Mouse (Mus musculus) regulatory T cell (primary cell): ENCODE results near the gene Tjp3.
"Not testable (repeated sequence)": the region's sequence is repeated elsewhere in the genome, so short reads cannot be mapped to it uniquely, and the experiment has no call there.

Experiments
- in situ Hi-C: fragments of 300-600 bp; cut with MboI, MseI; formaldehyde crosslinking; loops from one replicate; pipeline ENCODE4 v1.15.1; 2025; ENCODE audit warnings: high pct_unique_total_duplicates

Gene Tjp3

GRCm38 (mm10) chr10:81233226-81233585, 58.2 kb downstream of the Tjp3 start:
- in situ Hi-C loops, result no loop called here

GRCm38 (mm10) chr10:81232580-81233225, 58.7 kb downstream of the Tjp3 start, which contains the start of gene Zfr2:
Gene Zfr2 (plus strand): TSS chr10:81233155.
- in situ Hi-C loops, result no loop called here

- in situ Hi-C loops, result no loop called here
These were observed 59.9 kb downstream of the Tjp3 start for GRCm38 (mm10) chr10:81231436-81231835.

GRCm38 (mm10) chr10:81230438-81231332, 60.7 kb downstream of the Tjp3 start, which contains the start of gene Atcay:
Gene Atcay (minus strand): TSS chr10:81230833.
- in situ Hi-C loops, result no loop called here

GRCm38 (mm10) chr10:81229735-81230437, 61.5 kb downstream of the Tjp3 start:
- in situ Hi-C loops, result no loop called here

GRCm38 (mm10) chr10:81223731-81224130, 67.7 kb downstream of the Tjp3 start:
- in situ Hi-C loops, result not testable (repeated sequence)
